Mouse (Mus musculus): ENCODE data around the gene Xndc1.
A peak's percentile ranks its signal among the peaks of the same experiment; 100 is the strongest.
"Not testable (repeated sequence)": the region's sequence is repeated elsewhere in the genome, so short reads cannot be mapped to it uniquely, and the experiment has no call there.

Gene Xndc1

GRCm38 (mm10) chr7:102065046-102065891 is at the start of gene Xndc1, which contains the start of the genes Rnf121 and Xntrpc:
Xndc1 (plus strand) TSS chr7:102065511.
Rnf121 (minus strand) TSS chr7:102065469.
Xntrpc (plus strand) TSS chr7:102065713.
- peak; percentile 92 to 96 for DNase-seq

GRCm38 (mm10) chr7:102016936-102017335 is 48.4 kb upstream of the Xndc1 start:
- no peak for DNase-seq

DNA sequence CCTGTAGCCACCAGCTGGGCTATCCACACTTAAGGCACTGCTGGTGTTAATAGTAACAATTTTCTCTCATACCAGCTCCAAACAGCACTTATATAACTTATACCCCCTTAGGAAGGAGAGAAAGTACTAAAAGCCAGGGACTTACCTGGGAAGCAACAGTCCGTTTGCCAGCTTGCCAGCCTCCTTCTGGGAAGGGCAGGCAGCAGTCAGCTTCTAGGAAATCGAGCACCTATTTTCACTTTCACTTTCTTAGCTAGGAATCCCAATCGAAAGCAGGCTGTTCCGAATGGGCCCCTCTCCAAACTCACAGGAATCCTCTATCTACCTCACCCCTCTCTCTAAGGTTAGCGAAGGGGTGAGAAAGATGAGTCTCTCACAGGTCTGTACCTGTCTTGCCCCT is 47.9 kb upstream of the Xndc1 start:
- no peak for DNase-seq

DNA sequence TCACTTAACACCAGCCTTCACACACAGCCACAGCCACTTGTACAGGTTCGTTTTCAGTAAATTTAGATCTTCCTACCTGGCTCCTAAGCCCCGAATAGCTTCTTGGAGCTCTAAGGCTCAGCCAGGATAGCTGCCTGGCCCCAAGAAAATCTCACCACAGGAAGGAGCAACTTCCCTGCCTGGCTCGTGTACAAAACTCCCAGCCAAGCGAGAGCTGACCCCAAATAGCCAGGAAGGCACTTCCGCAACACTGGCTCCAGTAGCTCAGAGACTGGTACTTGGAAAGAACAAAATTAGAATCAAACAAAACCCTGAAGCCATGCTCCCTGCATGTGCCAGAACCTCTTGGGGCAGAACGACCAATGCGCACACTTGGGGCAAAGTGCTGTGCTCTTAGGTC is 47.3 kb upstream of the Xndc1 start:
- DNase-seq: peak in 1 of 2 experiments; percentile 41

GRCm38 (mm10) chr7:102018590-102018989 is 46.7 kb upstream of the Xndc1 start, which contains the start of gene Il18bp:
Il18bp (minus strand) TSS chr7:102018690.
- no peak for DNase-seq

GRCm38 (mm10) chr7:102019362-102019761 is 45.9 kb upstream of the Xndc1 start:
- no peak for DNase-seq

DNA sequence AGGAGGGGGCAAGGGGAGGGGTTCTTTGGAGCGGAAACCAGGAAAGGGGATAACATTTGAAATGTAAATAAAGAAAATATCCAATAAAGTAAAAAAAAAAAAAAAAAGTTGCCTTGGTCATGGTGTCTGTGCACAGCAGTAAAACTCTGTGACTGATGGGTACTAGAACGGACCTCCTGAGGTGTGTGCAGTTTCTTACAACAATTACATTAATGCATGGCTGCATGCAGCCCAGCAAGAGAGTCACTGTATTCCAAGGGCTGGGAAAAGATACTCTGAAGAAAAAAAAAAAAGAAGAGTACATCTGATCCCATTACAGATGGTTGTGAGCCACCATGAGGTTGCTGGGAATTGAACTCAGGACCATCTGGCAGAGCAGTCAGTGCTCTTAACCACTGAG is 44.4 kb upstream of the Xndc1 start:
- not testable (repeated sequence) for DNase-seq

DNA sequence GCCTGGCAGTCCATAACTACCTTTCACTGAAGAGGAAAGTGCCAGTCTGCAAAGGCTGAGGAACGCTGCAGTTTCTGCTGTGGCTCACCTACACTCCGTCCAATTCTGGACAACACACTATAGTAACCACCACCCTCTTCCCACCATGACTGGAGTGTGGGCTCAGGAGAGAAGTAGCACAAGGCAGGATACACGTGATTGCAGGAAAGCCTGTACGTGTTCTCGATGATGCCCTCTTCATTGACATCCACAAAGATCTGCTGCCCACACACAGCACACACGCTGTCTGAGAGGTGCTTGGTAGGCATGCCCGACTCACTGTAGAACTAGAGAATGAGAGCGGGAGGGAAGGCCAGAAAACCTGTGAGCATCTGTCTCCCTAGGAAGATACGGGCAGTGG is 41.5 kb upstream of the Xndc1 start:
- no peak for DNase-seq

DNA sequence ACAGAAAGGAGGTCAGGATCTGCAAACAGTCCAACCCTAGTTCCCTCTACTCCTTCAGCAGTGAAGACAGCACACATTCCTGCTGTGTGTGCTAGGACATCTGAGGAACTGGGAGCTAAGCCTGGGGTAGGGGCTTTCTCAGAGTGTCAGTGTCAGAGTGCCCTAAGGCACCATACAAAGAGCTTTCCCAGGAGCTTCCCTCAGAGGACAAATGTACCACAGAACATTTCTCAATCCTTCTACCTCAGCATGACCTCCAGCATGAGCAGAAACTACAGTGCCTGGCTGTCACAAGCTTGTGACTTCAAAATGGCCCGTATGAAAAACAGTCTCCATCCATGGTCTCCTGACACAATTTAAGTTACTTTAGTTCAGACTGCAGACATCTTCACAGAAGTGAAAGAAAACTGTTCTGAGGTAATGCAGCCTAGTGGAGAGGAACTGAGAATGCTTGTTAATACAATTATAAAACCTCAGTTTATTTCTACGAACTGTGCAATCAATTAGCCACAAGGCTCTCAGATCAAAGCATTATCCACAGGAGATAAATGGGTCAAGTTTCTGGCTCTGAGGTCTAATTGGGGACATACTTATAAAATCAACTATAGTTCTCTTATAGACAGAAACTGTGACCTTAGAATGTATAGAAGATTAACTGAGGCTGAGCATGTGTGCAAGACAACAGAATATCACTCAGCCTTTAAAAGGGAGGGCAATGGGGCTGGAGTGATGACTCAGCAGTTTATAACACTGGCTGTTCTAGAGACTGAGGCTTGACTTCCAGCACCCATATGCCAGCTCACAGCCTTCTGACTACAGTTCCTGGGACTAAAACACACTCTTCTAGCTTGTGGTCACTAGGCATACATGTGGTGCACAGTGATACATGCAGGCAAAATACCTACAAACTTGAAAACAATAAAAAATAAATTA is 39.9 kb upstream of the Xndc1 start:
- no peak for DNase-seq

DNA sequence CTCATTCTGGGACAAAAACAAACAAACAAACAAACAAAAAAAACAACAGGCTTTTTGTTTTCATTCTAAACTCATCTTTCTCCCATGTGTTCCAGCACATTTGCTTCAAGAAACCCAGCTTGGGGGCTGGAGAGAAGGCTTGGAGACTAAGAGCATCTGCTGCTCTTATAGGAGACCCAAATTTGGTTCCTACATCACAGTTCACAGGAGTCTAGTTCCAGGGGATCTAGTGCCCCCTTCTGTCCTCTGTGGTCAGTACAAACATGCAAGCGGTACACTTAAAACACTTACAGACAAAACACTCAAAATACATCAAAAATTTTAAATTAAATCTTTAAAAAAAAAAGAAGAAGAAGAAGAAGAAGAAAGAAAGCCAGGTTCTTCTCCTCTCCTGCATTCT is 30.4 kb upstream of the Xndc1 start:
- DNase-seq: no peak

- DNase-seq: no peak
These were observed 29.8 kb upstream of the Xndc1 start for GRCm38 (mm10) chr7:102035534-102035933.

DNA sequence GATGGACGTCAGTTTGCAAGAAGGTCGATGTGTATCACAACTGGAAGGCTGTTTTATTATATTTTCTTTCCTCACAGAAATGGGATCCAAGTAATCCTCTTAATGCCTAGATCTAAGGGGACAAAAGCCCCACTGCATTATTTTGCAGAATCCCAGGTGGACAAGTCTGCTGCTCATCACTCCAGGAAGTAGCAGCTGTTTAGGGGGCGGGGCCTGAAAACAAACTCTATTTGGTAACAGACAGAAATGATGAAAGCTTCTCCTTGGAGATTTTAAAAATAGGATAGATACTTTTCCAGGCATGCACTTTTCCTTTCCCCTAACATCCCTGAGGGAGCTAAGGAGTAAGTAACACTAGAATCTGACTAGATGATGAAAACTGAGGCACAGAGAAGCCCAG is 28.0 kb upstream of the Xndc1 start:
- DNase-seq: no peak

GRCm38 (mm10) chr7:102042314-102042713 is 23.0 kb upstream of the Xndc1 start:
- no peak for DNase-seq

- not testable (repeated sequence) for DNase-seq
These were observed 16.8 kb upstream of the Xndc1 start for GRCm38 (mm10) chr7:102048524-102048923.

- DNase-seq: no peak
These were observed 4.0 kb upstream of the Xndc1 start for GRCm38 (mm10) chr7:102061353-102061752.

DNA sequence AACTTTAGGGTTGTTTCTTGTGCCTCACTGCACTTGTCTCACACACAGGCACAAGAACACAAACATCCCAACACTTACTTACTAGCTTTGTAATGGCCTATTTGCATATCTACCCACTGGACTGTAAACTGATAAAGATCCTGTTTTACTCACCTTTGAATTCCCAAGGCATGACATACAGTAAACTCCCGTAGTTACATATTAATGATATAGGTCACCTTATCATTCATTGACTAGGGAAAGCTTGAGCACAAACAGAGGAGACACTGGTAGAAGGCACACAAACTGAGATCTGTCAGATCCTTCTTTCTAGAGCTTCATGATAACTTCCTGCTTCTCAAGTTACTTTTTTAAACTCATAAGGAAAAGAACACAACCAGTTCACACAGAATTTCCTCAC is 3.1 kb upstream of the Xndc1 start:
- no peak for DNase-seq

- DNase-seq: no peak
These were observed 1.4 kb upstream of the Xndc1 start for GRCm38 (mm10) chr7:102063891-102064290.

DNA sequence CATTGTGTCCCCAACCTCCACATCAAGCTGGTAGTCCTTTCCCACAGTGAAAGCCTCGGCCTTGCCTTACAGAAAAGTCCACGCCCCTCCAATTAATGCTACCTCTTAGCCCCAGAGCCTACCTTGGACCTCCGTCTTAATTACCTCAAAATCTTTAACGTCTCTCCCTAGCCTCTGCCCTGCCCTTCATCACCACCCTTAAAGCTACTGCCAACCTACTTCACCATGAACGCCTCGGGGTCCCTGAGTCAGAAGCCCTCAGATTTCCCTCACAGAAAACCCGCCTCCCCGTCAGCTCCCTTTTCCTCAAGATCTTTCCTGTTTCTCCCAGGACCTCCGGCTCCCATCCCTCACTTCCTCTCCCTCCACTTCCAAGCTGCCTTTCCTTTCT is 661 bp upstream of the Xndc1 start:
- DNase-seq: no peak

DNA sequence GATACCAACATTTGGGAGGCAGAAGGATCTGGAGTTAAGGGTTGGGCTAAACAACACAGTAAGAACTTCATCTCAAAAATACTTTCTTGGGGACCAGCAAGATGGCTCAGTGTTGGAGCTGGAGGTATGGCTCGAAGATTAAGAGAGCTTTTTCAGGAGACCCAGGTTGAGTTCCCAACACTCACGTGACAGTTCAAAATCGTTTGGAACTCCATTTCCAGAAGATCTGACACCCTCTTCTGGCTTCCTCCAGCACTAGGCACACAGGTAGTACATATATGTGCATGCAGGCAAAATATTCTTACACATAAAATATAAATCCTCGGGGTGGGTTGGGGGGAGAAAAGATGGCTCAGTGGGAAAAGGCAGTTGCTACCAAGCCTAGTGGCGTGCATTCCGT is 1.1 kb downstream of the Xndc1 start:
- no peak for DNase-seq

DNA sequence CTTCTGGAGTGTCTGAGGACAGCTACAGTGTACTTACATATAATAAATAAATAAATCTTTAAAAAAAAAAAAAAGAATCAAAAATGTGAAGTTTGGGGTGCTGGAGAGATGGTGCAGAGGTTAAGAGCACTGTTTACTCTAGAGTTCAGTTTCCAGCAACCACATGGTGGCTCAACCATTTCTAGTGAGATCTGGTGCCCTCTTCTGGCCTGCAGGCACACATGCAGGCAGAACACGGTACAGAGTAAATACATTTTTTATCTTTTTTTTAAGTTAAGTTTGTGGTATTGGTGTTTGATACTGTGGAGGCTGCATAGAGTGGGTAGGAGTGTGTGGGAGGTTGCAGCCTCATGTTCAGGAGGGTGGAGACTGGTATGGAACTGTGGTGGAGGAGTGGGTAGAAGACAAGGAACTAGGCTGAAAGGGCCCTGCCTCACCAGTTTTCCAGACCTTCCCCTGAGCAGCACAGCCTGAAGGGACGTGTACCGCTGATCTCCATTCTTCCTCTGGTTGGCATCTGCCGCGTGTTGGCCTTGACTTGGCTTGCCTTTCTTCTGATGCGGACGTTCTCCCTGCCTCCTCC is 11.5 kb downstream of the Xndc1 start:
- DNase-seq: peak; percentile 29 to 37

DNA sequence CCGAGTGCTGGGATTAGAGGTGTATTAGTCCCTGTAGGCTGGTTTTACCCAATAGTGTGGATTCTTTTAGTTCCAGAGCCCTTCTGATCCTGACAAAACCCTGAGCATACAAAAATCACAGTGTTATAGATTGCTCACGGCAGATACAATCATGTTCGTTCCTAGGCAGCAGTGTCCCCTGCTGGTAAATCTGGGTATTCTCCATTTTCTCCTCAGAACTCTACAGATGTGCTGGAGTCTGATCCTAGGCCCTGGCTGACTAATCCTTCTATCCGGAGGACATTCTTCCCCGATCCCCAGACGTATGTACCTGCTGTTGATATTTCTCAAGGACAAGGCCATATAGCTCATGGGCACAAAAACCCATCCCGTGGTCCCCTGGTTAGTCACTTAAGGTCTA is 13.2 kb downstream of the Xndc1 start:
- DNase-seq: peak; percentile 41 to 46

DNA sequence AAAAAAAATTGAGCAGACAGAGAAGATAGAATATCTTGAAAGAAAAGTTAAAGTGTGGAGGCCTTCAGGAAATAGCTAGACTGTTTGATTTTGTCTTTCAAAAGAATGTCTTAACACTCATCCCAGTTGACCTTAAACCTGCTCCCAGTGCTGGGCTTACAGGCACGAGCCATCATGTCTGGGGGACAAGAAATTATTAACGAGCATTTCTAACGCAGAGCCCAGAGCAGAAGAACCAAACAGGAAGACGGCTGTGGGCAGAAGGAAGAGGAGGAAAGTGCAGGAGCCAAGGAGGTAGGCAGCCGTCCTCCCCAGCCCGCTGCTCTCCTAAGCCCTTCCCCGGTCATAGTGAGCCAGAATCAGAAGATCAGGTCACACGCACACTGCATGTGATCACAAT is 15.0 kb downstream of the Xndc1 start:
- DNase-seq: no peak

- no peak for DNase-seq
These were observed 16.5 kb downstream of the Xndc1 start for GRCm38 (mm10) chr7:102081784-102082183.
